Mouse (Mus musculus): ENCODE data around the gene Traf3ip1.

DNA sequence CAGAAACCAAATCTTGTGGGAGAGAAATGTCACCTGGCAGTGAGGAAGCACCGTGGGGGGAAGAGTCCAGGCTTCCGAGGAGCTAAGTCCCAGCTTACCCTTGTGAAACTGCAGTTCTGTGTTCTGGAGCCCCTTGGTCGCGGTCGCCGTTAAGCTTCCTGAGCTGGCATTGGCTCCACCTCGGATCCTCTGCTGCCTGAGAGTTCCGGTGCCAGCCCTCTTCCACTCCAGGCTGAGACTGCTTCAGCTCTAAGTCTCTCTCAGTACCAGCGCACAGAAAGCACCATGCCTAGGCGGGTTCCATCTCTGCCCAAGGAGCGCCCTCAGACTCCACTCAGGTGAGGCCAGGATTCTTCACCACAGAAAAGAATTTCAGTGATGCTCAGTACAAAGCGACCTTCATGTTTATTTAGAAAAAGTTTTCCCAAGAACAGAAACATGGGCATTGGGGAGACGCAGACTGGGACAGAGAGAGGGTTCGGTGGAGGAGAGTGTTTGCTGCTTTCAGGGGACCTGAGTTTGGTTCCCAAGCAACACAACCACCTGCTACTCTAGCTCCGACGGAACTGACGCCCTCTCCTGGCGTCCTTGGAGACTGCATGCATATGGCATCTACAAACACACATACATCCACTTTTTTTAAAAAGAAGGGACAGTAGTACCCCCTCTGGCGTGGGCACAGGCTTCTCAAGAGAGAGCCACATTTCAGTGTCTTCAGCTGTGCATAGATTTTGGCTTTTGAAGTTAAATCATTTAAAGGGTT, 39.7 kb downstream of the Traf3ip1 start:
- TF ChIP-seq CTCF (IDR thresholded peaks at IDR 0.05; ENCODE audit: low read depth) (no peak), EP300 (IDR thresholded peaks at IDR 0.05; ENCODE audit: low read depth) (no peak)
